Mouse (Mus musculus) lung, embryonic 16.5 days (tissue): ENCODE measurements around the gene Stk39. TPM values are rescaled to one million over a fixed set of nuclear protein-coding genes. Genes with fewer than 3 reads are reported as not detected.

Experiments
- ATAC-seq: fragments of 200-750 bp; cut with Nextera tagmentation; 2 replicates; pipeline ENCODE4 v1.8.0; 2017; ENCODE audit warnings: low read depth, mild to moderate bottlenecking, moderate library complexity
- H3K27ac ChIP-seq: fragments of 300-500 bp; sonication (generic); 2 replicates; pipeline ENCODE4 v1.5.1; 2014; ENCODE audit warnings: mild to moderate bottlenecking, control low read depth, low read length
- H3K27me3 ChIP-seq: fragments of 300-500 bp; sonication (generic); 2 replicates; pipeline ENCODE4 v1.6.1; 2014; ENCODE audit warnings: low read depth, low read length, mixed read lengths; ENCODE audit not compliant: control insufficient read depth, insufficient read depth
- H3K36me3 ChIP-seq: fragments of 300-500 bp; sonication (generic); 2 replicates; pipeline ENCODE4 v1.6.1; 2014; ENCODE audit warnings: low read length; ENCODE audit not compliant: control insufficient read depth, insufficient read depth
- H3K4me1 ChIP-seq: fragments of 300-500 bp; sonication (generic); replicated peaks from 2 replicates; pipeline ENCODE4 v1.6.1; 2014; ENCODE audit warnings: low read length, mixed read lengths; ENCODE audit not compliant: control insufficient read depth, insufficient read depth
- H3K4me2 ChIP-seq: fragments of 300-500 bp; sonication (generic); 2 replicates; pipeline ENCODE4 v1.6.1; 2014; ENCODE audit warnings: low read depth, low read length, control low read depth
- H3K4me3 ChIP-seq: fragments of 300-500 bp; sonication (generic); 2 replicates; pipeline ENCODE4 v1.5.1; 2014; ENCODE audit warnings: mild to moderate bottlenecking, low read length, control low read depth
- H3K9ac ChIP-seq: fragments of 300-500 bp; sonication (generic); 2 replicates; pipeline ENCODE4 v1.6.1; 2014; ENCODE audit warnings: low read length, control low read depth
- H3K9me3 ChIP-seq: fragments of 300-500 bp; sonication (generic); 2 replicates; pipeline ENCODE4 v1.6.1; 2016; ENCODE audit warnings: low read length; ENCODE audit not compliant: control insufficient read depth
- WGBS: fragments of 180-500 bp; shearing (Covaris S2); extraction: QIAGEN DNeasy Blood & Tissue Kit; methylation state at CpG from one replicate; pipeline ENCODE4 v1.1.7; 2014; 5-methylcytosine and 5-hydroxymethylcytosine counted together
- polyA plus RNA-seq: library from polyadenylated mRNA; unstranded; fragments of >200 nt; fragmentation: Nextera tagmentation; extraction: Ambion mirVana; gene quantifications from 2 replicates; pipeline ENCODE4 v1.2.1, GENCODE M21; 2015

Gene Stk39
- polyA plus RNA-seq, 1 experiment from 2014 or later: 13.0 TPM

GRCm38 (mm10) chr2:68256472-68256871 lies 215.6 kb downstream of the Stk39 start:
- Histone ChIP-seq H3K9me3 (no peaks in the 10 kb centered on the region), H3K4me2 (no peak overlapping the region), H3K27me3 (no peaks in the 10 kb centered on the region), H3K9ac (no peak overlapping the region), H3K4me1 (no peaks in the 10 kb centered on the region), H3K4me3 (no peak overlapping the region), H3K36me3 (no peaks in the 10 kb centered on the region), H3K27ac (no peak overlapping the region)
- WGBS: 84% methylated on average over 7 of the region's 8 CpGs
- no peak for ATAC-seq

GRCm38 (mm10) chr2:68254756-68255155 lies 217.3 kb downstream of the Stk39 start:
- 59% methylated on average over 4 of the region's 4 CpGs for WGBS
- no peaks in the 10 kb centered on the region for H3K36me3 ChIP-seq
- no peaks in the 10 kb centered on the region for H3K4me1 ChIP-seq
- no peaks in the 10 kb centered on the region for H3K9me3 ChIP-seq
- ATAC-seq: no peak
- H3K4me2 ChIP-seq: no peak overlapping the region
- no peak overlapping the region for H3K9ac ChIP-seq
- H3K27ac ChIP-seq: no peak overlapping the region
- no peaks in the 10 kb centered on the region for H3K27me3 ChIP-seq
- H3K4me3 ChIP-seq: no peak overlapping the region

GRCm38 (mm10) chr2:68253222-68253621 lies 218.8 kb downstream of the Stk39 start:
- Histone ChIP-seq H3K27ac (no peak overlapping the region), H3K4me2 (no peak overlapping the region), H3K9ac (no peak overlapping the region), H3K27me3 (no peaks in the 10 kb centered on the region), H3K4me3 (no peak overlapping the region), H3K4me1 (no peaks in the 10 kb centered on the region), H3K9me3 (no peaks in the 10 kb centered on the region), H3K36me3 (no peaks in the 10 kb centered on the region)
- 76% methylated on average over 2 of the region's 2 CpGs for WGBS
- ATAC-seq: no peak

GRCm38 (mm10) chr2:68252048-68252758 lies 219.9 kb downstream of the Stk39 start:
- H3K36me3 ChIP-seq: 0 out of 2 replicates have a peak, but pooled peaks cover 2% of the 10 kb centered on the region
- no peak overlapping the region for H3K27ac ChIP-seq
- no peak overlapping the region for H3K4me3 ChIP-seq
- ATAC-seq: no peak
- no peak overlapping the region for H3K4me2 ChIP-seq
- no peaks in the 10 kb centered on the region for H3K9me3 ChIP-seq
- no peaks in the 10 kb centered on the region for H3K4me1 ChIP-seq
- 89% methylated on average over 6 of the region's 6 CpGs for WGBS
- no peak overlapping the region for H3K9ac ChIP-seq
- H3K27me3 ChIP-seq: no peaks in the 10 kb centered on the region

GRCm38 (mm10) chr2:68250897-68251296 lies 221.2 kb downstream of the Stk39 start:
- no peak overlapping the region for H3K9ac ChIP-seq
- WGBS: 88% methylated on average over 10 of the region's 10 CpGs
- no peaks in the 10 kb centered on the region for H3K9me3 ChIP-seq
- no peak overlapping the region for H3K4me3 ChIP-seq
- H3K27ac ChIP-seq: no peak overlapping the region
- no peaks in the 10 kb centered on the region for H3K27me3 ChIP-seq
- ATAC-seq: no peak
- no peaks in the 10 kb centered on the region for H3K4me1 ChIP-seq
- H3K4me2 ChIP-seq: no peak overlapping the region
- H3K36me3 ChIP-seq: 0 out of 2 replicates have a peak, but pooled peaks cover 2% of the 10 kb centered on the region

- H3K27me3 ChIP-seq: no peaks in the 10 kb centered on the region
- no peak for ATAC-seq
- 81% methylated on average over 4 of the region's 4 CpGs for WGBS
Measured at GRCm38 (mm10) chr2:68249855-68250424, 222.1 kb downstream of the Stk39 start.

GRCm38 (mm10) chr2:68246284-68246683 lies 225.8 kb downstream of the Stk39 start:
- H3K9me3 ChIP-seq: no peaks in the 10 kb centered on the region
- no peaks in the 10 kb centered on the region for H3K27me3 ChIP-seq
- H3K36me3 ChIP-seq: 0 out of 2 replicates have a peak, but pooled peaks cover 2% of the 10 kb centered on the region
- no peak overlapping the region for H3K4me2 ChIP-seq
- no peaks in the 10 kb centered on the region; the same call in 1 of the 2 replicates for H3K4me1 ChIP-seq
- H3K4me3 ChIP-seq: no peak overlapping the region
- ATAC-seq: no peak
- no peak overlapping the region for H3K9ac ChIP-seq
- WGBS: 28% methylated on average over 3 of the region's 3 CpGs
- no peak overlapping the region for H3K27ac ChIP-seq

More at GRCm38 (mm10) chr2:68249855-68250424, 222.1 kb downstream of the Stk39 start:
- H3K4me1 ChIP-seq: no peaks in the 10 kb centered on the region
- H3K9ac ChIP-seq: no peak overlapping the region
- H3K27ac ChIP-seq: no peak overlapping the region
- H3K9me3 ChIP-seq: no peaks in the 10 kb centered on the region
- H3K4me2 ChIP-seq: no peak overlapping the region
- H3K4me3 ChIP-seq: no peak overlapping the region
- H3K36me3 ChIP-seq: 0 out of 2 replicates have a peak, but pooled peaks cover 2% of the 10 kb centered on the region

GRCm38 (mm10) chr2:68244556-68244955 lies 227.5 kb downstream of the Stk39 start:
- no peak for ATAC-seq
- no peaks in the 10 kb centered on the region for H3K27me3 ChIP-seq
- no peak overlapping the region for H3K9ac ChIP-seq
- 0 out of 2 replicates have a peak, but pooled peaks cover 2% of the 10 kb centered on the region for H3K36me3 ChIP-seq
- 50% methylated on average over 1 of the region's 1 CpGs for WGBS
- H3K27ac ChIP-seq: no peak overlapping the region
- no peak overlapping the region for H3K4me2 ChIP-seq
- H3K4me3 ChIP-seq: no peak overlapping the region
- no peaks in the 10 kb centered on the region for H3K9me3 ChIP-seq
- no peaks in the 10 kb centered on the region; the same call in 1 of the 2 replicates for H3K4me1 ChIP-seq

GRCm38 (mm10) chr2:68243879-68244553 lies 228.1 kb downstream of the Stk39 start:
- Histone ChIP-seq H3K9me3 (no peaks in the 10 kb centered on the region), H3K27me3 (no peaks in the 10 kb centered on the region), H3K36me3 (0 out of 2 replicates have a peak, but pooled peaks cover 2% of the 10 kb centered on the region), H3K9ac (no peak overlapping the region), H3K4me3 (no peak overlapping the region), H3K4me2 (no peak overlapping the region), H3K4me1 (no peaks in the 10 kb centered on the region; the same call in 1 of the 2 replicates), H3K27ac (no peak overlapping the region)
- ATAC-seq: no peak
- WGBS: 38% methylated on average over 12 of the region's 12 CpGs
